Mouse (Mus musculus) hindbrain, embryonic 13.5 days (tissue): ENCODE data around the gene Tmem109. TPM values are rescaled to one million over a fixed set of nuclear protein-coding genes. Genes with fewer than 3 reads are reported as not detected.
A peak's percentile ranks its signal among the peaks of the same experiment; 100 is the strongest.

Source experiments
- ATAC-seq: fragments of 200-750 bp; cut with Nextera tagmentation; 2 replicates; pipeline ENCODE4 v1.8.0; 2017; ENCODE audit warnings: moderate TSS enrichment; ENCODE audit not compliant: low FRiP score
- H3K27ac ChIP-seq: fragments of 300-500 bp; sonication (generic); 2 replicates; pipeline ENCODE4 v1.5.1; 2015; ENCODE audit warnings: inconsistent platforms, mild to moderate bottlenecking, moderate library complexity
- H3K27me3 ChIP-seq: fragments of 300-500 bp; sonication (generic); 2 replicates; pipeline ENCODE4 v1.6.1; 2015; ENCODE audit warnings: mild to moderate bottlenecking, inconsistent platforms
- H3K36me3 ChIP-seq: fragments of 300-500 bp; sonication (generic); 2 replicates; pipeline ENCODE4 v1.6.1; 2015; ENCODE audit warnings: mild to moderate bottlenecking, inconsistent platforms
- H3K4me1 ChIP-seq: fragments of 300-500 bp; sonication (generic); replicated peaks from 2 replicates; pipeline ENCODE4 v1.6.1; 2015; ENCODE audit warnings: inconsistent platforms
- H3K4me2 ChIP-seq: fragments of 300-500 bp; sonication (generic); 2 replicates; pipeline ENCODE4 v1.6.1; 2015; ENCODE audit warnings: inconsistent platforms, mild to moderate bottlenecking, moderate library complexity
- H3K4me3 ChIP-seq: fragments of 300-500 bp; sonication (generic); 2 replicates; pipeline ENCODE4 v1.5.1; 2015; ENCODE audit warnings: mild to moderate bottlenecking, inconsistent platforms
- H3K9ac ChIP-seq: fragments of 300-500 bp; sonication (generic); 2 replicates; pipeline ENCODE4 v1.6.1; 2015; ENCODE audit warnings: mild to moderate bottlenecking, inconsistent platforms
- H3K9me3 ChIP-seq: fragments of 300-500 bp; sonication (generic); 2 replicates; pipeline ENCODE4 v1.6.1; 2016; ENCODE audit warnings: inconsistent platforms
- WGBS: fragments of 180-500 bp; shearing (Covaris S2); methylation state at CpG from one replicate; pipeline ENCODE4 v1.1.7; 2015; 5-methylcytosine and 5-hydroxymethylcytosine counted together
- polyA plus RNA-seq: library from polyadenylated mRNA; unstranded; fragments of >200 nt; fragmentation: Nextera tagmentation; extraction: Ambion mirVana; gene quantifications from 2 replicates; pipeline ENCODE4 v1.2.1, GENCODE M21; 2015

Tmem109 gene
- polyA plus RNA-seq = 34.2 and 34.3 TPM in 2 replicates

DNA sequence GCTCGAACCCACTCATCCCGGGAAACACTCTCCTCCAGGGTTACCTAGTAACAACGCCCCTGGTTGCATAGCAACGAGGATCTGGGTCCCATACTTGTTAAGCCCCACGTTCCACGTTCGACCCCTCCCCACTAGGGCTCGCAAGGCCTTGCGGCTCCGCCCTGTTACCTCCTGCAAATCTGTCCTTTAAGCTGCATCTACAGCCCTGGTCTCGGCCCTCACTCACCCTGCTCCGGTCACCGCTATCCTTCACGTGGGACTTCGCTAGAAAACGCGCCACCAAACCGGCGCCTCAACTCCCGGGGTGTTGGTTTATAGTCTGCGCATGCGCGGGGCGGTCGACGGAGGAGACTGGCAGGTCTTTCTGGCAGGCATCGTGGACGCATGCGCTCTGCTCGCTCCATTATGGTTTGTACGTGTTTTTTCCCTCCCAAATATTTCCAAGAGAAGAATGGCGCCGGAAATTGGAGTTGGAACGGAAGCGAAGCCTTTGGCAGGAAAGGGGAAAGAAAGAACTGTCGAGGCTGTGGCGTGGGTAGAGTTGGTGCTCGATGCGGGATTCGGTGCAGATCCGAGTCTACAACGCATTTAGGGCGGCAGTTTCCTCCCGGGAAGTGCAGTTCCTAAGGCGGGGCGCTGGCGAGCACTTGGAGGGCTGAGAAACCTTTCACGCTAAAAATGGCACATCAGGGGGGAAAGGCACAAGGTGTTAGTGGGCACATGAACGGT is at the start of gene Tmem109:
Gene Tmem109 (minus strand): TSS at position 576 of the 729 bp plus-strand sequence.
- WGBS = under 1% methylated on average over 49 of the region's 49 CpGs
- ATAC-seq = peak; percentile 94
- Histone ChIP-seq H3K36me3 (peaks cover 6% of the 10 kb centered on the region), H3K4me1 (peaks cover 26% of the 10 kb centered on the region), H3K4me3 (peak within 1 kb of the TSS; percentile 64), H3K4me2 (peak within 1 kb of the TSS; percentile 94), H3K9me3 (no peaks in the 10 kb centered on the region), H3K9ac (peak within 1 kb of the TSS; percentile 80), H3K27me3 (no peaks in the 10 kb centered on the region), H3K27ac (peak within 1 kb of the TSS; percentile 98)

DNA sequence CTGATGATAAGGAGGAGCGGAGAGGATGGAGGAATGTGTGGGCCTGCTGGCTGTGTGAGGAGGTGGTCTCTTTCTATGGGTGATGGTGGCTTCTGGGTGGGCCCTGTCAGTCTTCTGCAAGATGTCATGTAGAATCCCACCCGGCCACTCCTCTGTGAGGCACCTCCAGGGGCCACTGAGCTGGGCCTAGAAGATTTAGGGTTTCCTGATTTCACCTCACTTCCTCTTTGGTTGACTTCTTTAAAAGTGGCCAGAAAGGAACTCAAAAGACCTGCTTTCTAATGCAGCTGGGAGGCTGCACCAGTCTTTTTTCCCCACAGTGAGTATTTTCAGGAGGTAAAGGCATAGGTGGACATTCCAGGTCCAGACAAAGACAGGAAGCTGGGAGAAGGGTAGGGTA is 48.8 kb upstream of the Tmem109 start:
- Histone ChIP-seq H3K27me3 (no peaks in the 10 kb centered on the region), H3K9me3 (no peaks in the 10 kb centered on the region), H3K4me1 (no peaks in the 10 kb centered on the region; the same call in 1 of the 2 replicates), H3K36me3 (no peaks in the 10 kb centered on the region), H3K4me3 (no peak overlapping the region), H3K27ac (no peak overlapping the region), H3K9ac (no peak overlapping the region), H3K4me2 (no peak overlapping the region)
- ATAC-seq = no peak
- WGBS = 82% methylated on average over 2 of the region's 2 CpGs

DNA sequence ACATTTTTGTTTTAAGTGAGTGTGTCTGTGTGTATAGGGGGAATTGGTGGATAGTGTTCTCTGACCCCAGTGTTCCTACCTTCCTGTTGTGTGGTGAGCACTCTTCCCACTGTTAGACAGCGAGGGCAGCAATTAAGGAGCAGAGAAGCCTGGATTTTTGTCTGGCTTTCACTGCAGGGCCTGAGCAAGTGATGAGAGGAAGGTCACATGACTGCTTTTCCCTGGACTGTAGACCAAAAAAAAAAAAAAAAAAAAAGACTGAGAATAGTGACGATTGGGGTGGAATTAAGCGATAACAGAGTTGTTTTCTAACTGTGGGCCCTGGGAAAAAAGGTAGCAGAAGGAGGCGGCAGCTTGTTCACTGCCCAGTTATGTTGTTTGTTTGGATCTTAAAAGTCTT is 44.9 kb upstream of the Tmem109 start:
- H3K9ac ChIP-seq = no peak overlapping the region
- no peak overlapping the region for H3K4me3 ChIP-seq
- H3K4me2 ChIP-seq = no peak overlapping the region
- no peaks in the 10 kb centered on the region; the same call in 1 of the 2 replicates for H3K4me1 ChIP-seq
- WGBS = 32% methylated on average over 4 of the region's 4 CpGs
- no peaks in the 10 kb centered on the region for H3K27me3 ChIP-seq
- no peak overlapping the region for H3K27ac ChIP-seq
- ATAC-seq = no peak
- no peaks in the 10 kb centered on the region for H3K36me3 ChIP-seq
- no peaks in the 10 kb centered on the region for H3K9me3 ChIP-seq

- WGBS = 22% methylated on average over 6 of the region's 6 CpGs
- no peak overlapping the region for H3K9ac ChIP-seq
- H3K36me3 ChIP-seq = no peaks in the 10 kb centered on the region
- no peaks in the 10 kb centered on the region for H3K27me3 ChIP-seq
- ATAC-seq = peak; percentile 52; the same call in 1 of the 2 replicates
- no peak overlapping the region for H3K4me3 ChIP-seq
- no peaks in the 10 kb centered on the region for H3K9me3 ChIP-seq
- H3K4me1 ChIP-seq = no peaks in the 10 kb centered on the region; the same call in 1 of the 2 replicates
- H3K4me2 ChIP-seq = no peak overlapping the region
- H3K27ac ChIP-seq = 0 out of 2 replicates have a peak overlapping the region, but pooled peaks have one; percentile 55
These were observed 44.4 kb upstream of the Tmem109 start for GRCm38 (mm10) chr19:10926123-10926621.

DNA sequence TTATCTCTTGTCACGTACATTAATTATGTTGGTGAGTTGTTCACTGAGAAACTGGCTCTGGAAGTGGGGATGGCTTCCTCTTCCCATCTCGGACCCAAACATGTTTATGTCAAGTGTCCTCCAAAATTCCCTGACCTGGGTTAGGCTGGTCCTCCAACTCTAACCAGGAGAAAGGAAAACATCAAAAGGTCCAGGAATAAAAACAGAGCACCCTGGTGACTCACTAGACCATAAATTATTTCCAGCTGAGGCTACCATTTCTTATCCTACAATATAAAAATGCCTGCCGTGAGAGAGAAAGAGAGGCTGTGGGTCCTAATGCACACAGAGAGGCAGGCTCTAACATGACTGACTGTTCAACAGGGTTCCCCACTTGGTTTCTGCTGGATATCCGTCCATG is 42.4 kb upstream of the Tmem109 start:
- Histone ChIP-seq H3K9me3 (no peaks in the 10 kb centered on the region), H3K36me3 (no peaks in the 10 kb centered on the region), H3K4me3 (no peak overlapping the region), H3K4me1 (no peaks in the 10 kb centered on the region; the same call in 1 of the 2 replicates), H3K9ac (no peak overlapping the region), H3K4me2 (no peak overlapping the region), H3K27ac (no peak overlapping the region), H3K27me3 (no peaks in the 10 kb centered on the region)
- 62% methylated on average over 4 of the region's 4 CpGs for WGBS
- ATAC-seq = no peak

GRCm38 (mm10) chr19:10921058-10921457 is 39.3 kb upstream of the Tmem109 start:
- 85% methylated on average over 3 of the region's 3 CpGs for WGBS
- Histone ChIP-seq H3K36me3 (no peaks in the 10 kb centered on the region), H3K4me1 (no peaks in the 10 kb centered on the region), H3K9ac (no peak overlapping the region), H3K27me3 (no peaks in the 10 kb centered on the region), H3K4me2 (no peak overlapping the region), H3K9me3 (no peaks in the 10 kb centered on the region), H3K27ac (no peak overlapping the region), H3K4me3 (no peak overlapping the region)
- ATAC-seq = no peak

DNA sequence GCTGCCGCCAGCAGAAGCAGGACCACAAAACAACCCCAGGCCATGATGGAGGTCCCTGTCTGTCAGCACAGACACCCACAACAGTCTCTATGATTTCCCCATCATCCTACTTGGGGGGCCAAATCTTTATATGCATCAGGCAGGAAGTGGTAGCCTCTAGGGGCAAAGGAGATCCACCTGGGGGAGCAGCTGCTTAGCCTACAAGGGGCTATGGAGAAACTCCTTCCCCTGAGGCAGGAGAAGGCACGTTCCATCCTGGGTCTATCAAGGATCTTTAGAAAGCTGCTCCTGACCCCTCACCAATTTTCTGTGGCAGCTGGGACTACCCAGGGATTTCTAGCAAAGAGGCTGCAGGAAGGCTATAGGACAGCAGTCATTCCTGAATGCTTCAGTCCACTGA is 38.7 kb upstream of the Tmem109 start, which contains the start of gene Zp1:
Gene Zp1 (minus strand): TSS at position 101 of the 400 bp plus-strand sequence.
- no peaks in the 10 kb centered on the region for H3K4me1 ChIP-seq

DNA sequence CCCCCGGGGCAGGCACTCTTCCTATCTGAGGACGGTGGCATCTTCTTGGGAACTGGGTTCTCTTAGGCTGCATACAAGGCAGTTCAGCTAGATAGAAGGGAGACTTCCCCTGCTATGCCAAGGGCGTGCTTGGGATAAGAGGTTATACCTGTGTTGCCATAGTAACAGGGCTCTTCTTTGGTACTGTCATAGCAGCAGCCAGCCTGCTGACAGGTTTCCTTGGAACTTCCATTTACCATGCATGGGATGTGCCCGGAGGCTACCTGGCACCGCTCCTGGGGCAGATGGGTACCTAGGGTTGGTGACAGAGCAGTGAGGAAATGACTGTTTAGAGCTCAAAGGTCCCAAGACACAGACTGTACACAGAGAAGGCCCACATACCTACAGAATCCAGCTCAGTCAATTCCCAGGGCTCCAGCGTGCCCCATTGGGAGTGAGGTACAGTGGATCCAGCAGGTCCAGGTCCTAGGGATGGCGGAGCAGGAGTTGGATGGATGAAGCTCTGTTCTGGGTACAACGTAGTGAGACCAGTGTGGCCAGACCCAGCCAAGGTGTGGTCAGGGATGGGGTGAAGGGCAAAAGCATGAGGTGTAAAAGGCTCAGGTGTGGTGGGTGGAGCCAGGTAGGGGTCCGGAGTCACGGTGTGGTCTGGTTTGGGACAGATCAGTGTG is 36.7 kb upstream of the Tmem109 start:
- H3K4me2 ChIP-seq = no peak overlapping the region
- H3K27ac ChIP-seq = no peak overlapping the region
- H3K9me3 ChIP-seq = no peaks in the 10 kb centered on the region
- no peaks in the 10 kb centered on the region for H3K27me3 ChIP-seq
- H3K9ac ChIP-seq = no peak overlapping the region
- ATAC-seq = no peak
- 86% methylated on average over 10 of the region's 10 CpGs for WGBS
- no peaks in the 10 kb centered on the region for H3K4me1 ChIP-seq
- no peaks in the 10 kb centered on the region for H3K36me3 ChIP-seq
- H3K4me3 ChIP-seq = no peak overlapping the region

More for the DNA sequence above, 38.7 kb upstream of the Tmem109 start, which contains the start of gene Zp1:
- Histone ChIP-seq H3K36me3 (no peaks in the 10 kb centered on the region), H3K27ac (no peak within 1 kb of the TSS), H3K27me3 (no peaks in the 10 kb centered on the region), H3K9ac (no peak within 1 kb of the TSS), H3K4me2 (no peak within 1 kb of the TSS), H3K4me3 (no peak within 1 kb of the TSS), H3K9me3 (no peaks in the 10 kb centered on the region)
- no peak for ATAC-seq
- WGBS = 87% methylated on average over 2 of the region's 2 CpGs

DNA sequence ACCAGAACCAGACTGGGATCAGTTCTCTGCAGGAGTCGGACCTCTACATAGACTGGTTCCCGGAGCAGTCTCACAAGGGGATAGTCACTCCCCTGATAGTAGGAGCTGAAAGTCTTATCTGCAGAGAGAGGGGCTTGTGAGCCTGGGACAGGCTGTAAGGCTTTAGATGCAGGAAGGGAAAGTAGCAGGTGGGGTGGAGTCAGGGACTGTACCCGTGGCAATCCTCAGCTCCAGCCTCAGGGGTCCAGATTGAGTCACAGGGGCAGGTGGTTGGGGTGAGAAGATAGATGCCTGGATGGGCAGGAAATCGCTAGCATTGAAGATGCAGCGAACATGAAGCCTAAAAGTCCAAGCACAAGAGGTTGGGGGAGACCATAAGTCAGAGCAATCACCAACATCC is 34.7 kb upstream of the Tmem109 start:
- Histone ChIP-seq H3K9me3 (no peaks in the 10 kb centered on the region), H3K27ac (no peak overlapping the region), H3K36me3 (no peaks in the 10 kb centered on the region), H3K4me2 (no peak overlapping the region), H3K27me3 (no peaks in the 10 kb centered on the region), H3K4me1 (no peaks in the 10 kb centered on the region), H3K9ac (no peak overlapping the region), H3K4me3 (no peak overlapping the region)
- 65% methylated on average over 5 of the region's 5 CpGs for WGBS
- ATAC-seq = no peak

- Histone ChIP-seq H3K27ac (no peak overlapping the region), H3K4me2 (no peak overlapping the region), H3K4me1 (no peaks in the 10 kb centered on the region), H3K4me3 (no peak overlapping the region), H3K9me3 (no peaks in the 10 kb centered on the region), H3K36me3 (no peaks in the 10 kb centered on the region), H3K9ac (0 out of 2 replicates have a peak overlapping the region, but pooled peaks have one; percentile 8), H3K27me3 (no peaks in the 10 kb centered on the region)
- WGBS = 94% methylated on average over 2 of the region's 2 CpGs
- ATAC-seq = no peak
These were observed 33.1 kb upstream of the Tmem109 start for GRCm38 (mm10) chr19:10914870-10915269.

DNA sequence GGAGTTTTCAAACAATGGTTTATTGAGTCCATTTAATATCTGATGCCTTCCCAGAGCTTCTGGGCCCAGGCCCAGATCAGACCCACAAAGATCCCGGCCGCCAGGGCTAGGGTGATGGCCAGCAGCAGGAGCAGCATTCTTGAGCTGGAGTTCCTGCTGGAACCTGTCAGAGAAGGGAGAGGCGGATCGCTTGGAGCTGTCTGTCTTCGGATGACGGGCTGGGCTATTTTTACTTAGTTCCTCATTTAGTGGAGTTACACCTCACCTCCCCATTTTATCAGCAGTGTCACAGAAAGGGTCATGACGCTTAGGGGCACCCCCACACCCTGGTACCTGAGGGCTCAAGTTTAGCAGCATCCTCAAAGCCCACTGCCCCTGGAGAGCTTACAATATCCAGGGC is 32.5 kb upstream of the Tmem109 start:
- no peaks in the 10 kb centered on the region; the same call in 1 of the 2 replicates for H3K36me3 ChIP-seq
- H3K27ac ChIP-seq = no peak overlapping the region
- 80% methylated on average over 7 of the region's 7 CpGs for WGBS
- no peak overlapping the region for H3K4me3 ChIP-seq
- H3K4me1 ChIP-seq = no peaks in the 10 kb centered on the region
- H3K9me3 ChIP-seq = no peaks in the 10 kb centered on the region
- H3K4me2 ChIP-seq = no peak overlapping the region
- 0 out of 2 replicates have a peak overlapping the region, but pooled peaks have one; percentile 8 for H3K9ac ChIP-seq
- no peak for ATAC-seq
- no peaks in the 10 kb centered on the region for H3K27me3 ChIP-seq

- no peak overlapping the region for H3K4me2 ChIP-seq
- 85% methylated on average over 6 of the region's 6 CpGs for WGBS
- H3K9me3 ChIP-seq = no peaks in the 10 kb centered on the region
- H3K27me3 ChIP-seq = no peaks in the 10 kb centered on the region
- no peak for ATAC-seq
- no peak overlapping the region for H3K27ac ChIP-seq
- no peak overlapping the region for H3K4me3 ChIP-seq
- no peak overlapping the region for H3K9ac ChIP-seq
- H3K4me1 ChIP-seq = no peaks in the 10 kb centered on the region
- peaks cover 40% of the 10 kb centered on the region for H3K36me3 ChIP-seq
These were observed 27.4 kb upstream of the Tmem109 start for GRCm38 (mm10) chr19:10909087-10909721.
